Mouse (Mus musculus) CH12F3 (cell line): ENCODE results near the gene BC049715.
"Not testable (repeated sequence)": the region's sequence is repeated elsewhere in the genome, so short reads cannot be mapped to it uniquely, and the experiment has no call there.

ENCODE experiments used
- in situ Hi-C: fragments of 300-500 bp; cut with MboI; formaldehyde crosslinking; loops from 2 replicates; pipeline ENCODE4 v1.14.3; 2020; ENCODE audit warnings: low sequenced_read_pairs

The BC049715 gene

DNA sequence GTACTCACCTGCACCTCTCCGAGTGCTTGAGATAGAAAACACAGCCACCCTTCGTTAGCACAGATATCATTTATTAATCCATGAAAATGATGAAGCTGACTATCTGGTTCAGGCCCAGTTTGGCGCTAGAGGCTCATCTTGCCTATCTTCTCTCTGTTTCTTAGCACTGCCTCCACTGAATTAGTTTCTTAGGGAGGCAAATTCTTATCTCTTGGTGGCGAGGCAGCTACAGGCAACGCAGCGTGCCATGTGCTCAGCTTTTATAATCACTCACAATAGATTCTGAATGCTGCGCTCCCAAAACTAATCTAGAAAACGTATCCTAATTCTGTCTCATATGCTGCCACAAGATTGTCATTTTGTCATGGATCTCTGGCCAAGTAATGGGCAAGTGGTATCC lies 21.0 kb downstream of the BC049715 start:
- in situ Hi-C loops, result no loop called here

- in situ Hi-C loops, result no loop called here
These were observed 21.5 kb downstream of the BC049715 start for GRCm38 (mm10) chr6:136848971-136849370.

DNA sequence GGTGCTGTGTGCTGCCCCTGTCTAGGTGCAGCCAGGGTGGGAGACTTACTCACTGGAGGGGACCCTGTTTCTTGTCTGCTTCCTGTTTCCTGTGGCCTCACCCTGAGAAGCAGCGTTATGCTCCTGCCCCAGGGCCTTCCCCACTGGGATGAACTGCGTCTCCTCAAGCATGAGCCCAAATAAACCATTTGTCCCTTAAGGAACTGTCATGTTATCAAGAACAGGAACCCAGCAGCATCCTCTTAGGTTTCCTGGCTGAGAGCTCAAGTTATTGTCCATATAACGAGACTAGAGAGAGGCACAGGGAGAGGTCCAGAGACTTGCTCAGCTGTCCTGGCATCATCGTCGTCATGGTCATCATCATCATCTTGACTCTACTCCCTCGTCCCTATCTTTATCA lies 22.8 kb downstream of the BC049715 start:
- in situ Hi-C loops, result no loop called here

DNA sequence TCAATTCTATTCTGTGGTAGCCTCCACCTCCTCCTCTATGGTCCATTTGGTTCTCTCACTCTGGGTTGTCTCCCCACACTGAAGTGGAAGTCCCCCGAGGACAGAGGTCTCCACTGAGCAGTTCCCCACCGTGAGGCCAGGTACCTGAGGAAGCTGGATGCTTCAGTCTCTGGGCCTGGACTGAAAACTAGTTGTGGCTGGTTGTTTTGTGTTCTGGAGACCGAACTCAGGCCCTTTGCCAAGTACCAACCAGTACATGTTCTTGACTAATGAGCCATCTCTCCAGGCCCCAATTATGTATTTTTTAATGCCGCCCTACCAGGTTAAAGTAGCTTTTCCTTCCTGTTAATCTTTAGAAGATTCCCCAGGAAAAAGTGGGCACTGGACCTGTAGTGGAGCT lies 24.9 kb downstream of the BC049715 start:
- in situ Hi-C loops, result no loop called here

DNA sequence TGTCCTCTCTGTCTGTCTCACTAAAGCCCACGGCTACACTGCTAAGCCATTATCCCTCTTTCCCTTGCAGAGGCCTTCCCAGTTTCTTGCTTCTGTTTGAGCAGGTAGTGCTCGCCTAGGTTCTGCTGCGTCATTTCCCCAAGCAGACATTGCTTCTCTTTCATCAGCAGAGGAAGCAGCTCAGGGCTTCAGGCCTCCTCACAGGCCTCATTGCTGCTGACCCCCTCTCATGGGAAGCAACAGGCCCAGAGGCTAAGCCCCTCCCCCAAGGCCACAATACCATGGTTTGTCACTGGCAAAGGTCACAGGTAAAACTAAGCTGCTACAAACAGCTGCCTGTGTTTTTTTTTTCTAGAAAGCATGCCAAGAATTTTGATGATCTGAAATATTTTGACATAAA lies 25.3 kb downstream of the BC049715 start:
- in situ Hi-C loops, result no loop called here

- in situ Hi-C loops, result no loop called here
These were observed 26.9 kb downstream of the BC049715 start for GRCm38 (mm10) chr6:136854361-136854781.

- in situ Hi-C loops, result no loop called here
These were observed 27.8 kb downstream of the BC049715 start for GRCm38 (mm10) chr6:136855183-136855582.

DNA sequence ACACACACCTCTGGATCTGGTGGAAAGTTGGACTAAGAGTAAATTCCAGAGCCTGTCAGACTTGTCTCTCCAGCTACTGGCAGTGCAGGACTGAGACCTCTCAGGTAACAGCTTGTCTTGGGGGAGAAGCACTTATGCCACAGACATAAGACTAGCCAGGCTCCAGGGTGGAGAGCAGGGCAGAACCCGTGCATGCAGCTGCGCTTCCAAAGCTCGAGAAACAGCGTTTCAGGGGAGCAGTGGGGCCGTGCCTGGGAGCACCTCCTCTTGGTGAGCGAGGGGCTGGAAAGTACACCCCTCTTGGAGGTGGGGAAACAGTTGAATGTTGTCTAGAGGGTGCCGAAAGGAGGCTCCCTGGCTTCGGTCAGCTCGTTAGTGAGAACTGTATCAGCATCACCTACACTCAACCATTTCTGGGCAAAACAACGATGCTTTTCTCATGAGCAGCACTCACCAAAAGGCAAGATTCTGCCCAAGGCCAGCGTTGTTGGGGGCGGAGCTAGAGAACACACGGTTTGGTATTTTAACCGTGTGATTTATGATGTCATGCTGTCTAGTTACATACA lies 28.7 kb downstream of the BC049715 start:
- in situ Hi-C loops, result no loop called here

DNA sequence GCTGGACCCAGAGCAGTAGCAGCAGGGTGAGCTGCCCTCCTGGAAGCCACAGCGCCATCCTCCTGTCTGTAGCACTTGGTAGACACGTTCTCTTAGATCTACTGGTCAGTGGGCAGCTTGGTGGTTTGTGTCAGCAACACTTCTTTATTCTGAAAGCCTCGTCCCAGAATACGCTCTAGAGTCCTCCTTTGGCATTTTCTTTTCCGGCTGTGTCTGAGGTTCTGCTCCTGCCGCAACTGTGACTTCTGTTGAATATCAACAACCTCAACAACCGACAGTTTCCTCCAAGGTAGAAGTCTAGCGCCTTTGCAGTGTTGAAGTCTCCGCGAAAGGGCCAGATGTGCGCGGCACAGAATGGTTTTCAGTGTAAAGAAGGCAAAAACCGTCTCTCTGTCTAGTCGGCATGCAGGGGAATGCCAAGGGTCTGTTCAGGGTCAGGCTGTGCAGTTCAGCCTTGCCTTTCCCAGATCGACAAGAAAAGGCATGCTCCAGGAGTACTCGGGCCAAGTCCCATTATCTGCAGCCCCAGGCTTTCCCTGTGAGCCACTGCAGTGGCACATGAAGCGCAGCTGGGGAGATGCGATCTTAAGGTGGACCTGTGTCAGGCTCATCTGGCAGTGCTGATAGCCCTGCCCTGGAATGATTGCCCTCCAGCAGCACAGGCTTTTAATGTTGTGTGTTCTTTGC lies 29.9 kb downstream of the BC049715 start, which contains the start of gene Art4:
Art4 (minus strand) TSS at position 548 of the 687 bp plus-strand sequence.
- in situ Hi-C loops, result no loop called here

DNA sequence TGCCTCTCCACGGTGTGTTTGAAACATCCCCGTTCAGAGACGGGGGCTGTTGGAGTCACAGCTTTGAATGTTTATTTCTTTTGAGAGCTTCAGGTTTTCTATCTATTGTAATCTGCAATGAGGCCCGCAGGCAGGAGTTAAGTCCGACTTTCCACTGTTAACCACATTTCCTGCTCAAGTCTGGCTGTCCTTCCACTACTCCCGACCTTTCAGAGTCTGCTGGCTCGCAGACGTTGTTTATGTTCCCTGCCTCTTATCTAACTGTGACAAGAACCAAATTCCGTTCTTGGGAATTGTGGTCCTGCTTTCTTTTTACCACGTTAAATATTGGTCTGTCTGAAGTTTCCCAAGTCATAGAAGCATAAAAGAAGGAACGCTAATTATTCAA lies 30.4 kb downstream of the BC049715 start:
- in situ Hi-C loops, result no loop called here

DNA sequence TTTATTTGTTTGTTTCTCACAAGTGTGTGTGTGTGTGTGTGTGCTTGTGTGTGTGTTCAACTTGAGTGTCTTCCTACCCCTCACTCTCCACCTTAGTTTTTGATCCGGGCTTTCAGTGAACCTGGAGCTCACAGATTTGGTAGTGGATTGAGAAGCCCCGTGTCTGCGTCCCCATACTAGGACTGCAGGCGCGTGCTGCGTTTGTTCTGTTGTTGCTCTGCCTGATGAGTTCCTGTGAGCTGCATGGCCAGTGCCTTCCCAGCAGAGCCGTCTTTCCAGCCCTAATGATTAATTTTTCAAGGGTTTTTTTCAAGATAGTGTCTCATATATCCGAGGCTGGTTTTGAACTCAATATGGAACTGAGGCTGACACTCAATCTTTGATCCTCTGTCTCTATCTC lies 31.0 kb downstream of the BC049715 start:
- in situ Hi-C loops, result no loop called here

- in situ Hi-C loops, result no loop called here
These were observed 33.6 kb downstream of the BC049715 start for GRCm38 (mm10) chr6:136861020-136861419.

DNA sequence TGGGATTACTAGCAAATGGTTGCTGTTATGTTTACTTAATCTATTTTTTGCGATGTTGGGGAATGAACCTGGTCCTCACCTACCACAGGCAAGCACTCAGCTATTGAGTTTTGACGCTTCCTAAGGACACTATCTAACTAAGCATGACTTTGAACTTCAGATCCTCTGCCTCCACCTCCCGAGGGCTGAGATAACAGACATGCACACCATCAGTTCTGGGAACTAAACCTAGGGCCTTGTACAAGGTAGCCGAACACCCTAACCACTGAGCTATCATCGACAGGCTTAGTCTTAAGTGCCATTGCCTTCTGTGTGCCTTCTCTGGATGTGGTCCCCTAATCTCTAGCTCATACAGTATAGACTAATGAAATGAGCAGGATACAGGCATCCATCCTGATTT lies 37.9 kb downstream of the BC049715 start:
- in situ Hi-C loops, result no loop called here

DNA sequence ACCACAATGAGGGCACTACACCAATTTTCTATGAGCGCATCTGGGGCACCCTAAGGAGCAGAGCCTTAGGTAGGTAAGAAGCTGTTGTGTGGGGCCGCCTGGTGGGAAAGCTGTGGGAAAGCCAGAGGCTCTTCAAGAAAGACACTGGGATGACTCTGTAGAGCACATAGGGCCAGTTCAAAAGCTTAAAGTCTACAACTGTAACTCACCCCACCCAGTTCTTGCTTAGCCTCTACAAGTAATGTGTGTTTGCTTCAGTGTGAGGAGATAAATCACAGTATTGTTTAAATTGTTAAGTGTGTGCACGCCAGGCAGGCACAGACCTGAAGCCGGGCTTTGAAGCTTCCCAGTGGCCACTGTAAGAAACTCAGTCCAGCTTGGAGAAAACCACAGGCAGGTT lies 38.7 kb downstream of the BC049715 start:
- in situ Hi-C loops, result no loop called here

DNA sequence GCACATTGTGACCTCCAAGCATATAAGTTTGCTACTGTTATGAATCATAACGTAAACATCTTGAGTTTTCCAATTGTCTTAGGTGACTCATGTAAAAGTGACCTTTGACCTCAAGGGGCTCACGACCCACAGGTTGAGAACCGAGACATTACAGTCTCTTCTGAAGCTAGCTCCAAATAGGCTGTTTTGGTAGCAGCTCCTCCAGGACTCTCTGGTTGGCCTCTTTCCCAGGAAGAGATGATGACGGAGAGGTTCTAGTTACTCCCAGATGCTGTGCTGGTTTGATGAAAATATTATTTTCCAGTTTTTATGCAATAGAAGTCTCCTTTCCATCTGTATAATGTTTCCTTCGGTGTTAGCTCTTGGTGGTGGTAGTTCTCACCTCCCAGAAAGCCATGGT lies 41.5 kb downstream of the BC049715 start:
- in situ Hi-C loops, result no loop called here

- in situ Hi-C loops, result no loop called here
These were observed 47.2 kb downstream of the BC049715 start for GRCm38 (mm10) chr6:136874599-136874998.

DNA sequence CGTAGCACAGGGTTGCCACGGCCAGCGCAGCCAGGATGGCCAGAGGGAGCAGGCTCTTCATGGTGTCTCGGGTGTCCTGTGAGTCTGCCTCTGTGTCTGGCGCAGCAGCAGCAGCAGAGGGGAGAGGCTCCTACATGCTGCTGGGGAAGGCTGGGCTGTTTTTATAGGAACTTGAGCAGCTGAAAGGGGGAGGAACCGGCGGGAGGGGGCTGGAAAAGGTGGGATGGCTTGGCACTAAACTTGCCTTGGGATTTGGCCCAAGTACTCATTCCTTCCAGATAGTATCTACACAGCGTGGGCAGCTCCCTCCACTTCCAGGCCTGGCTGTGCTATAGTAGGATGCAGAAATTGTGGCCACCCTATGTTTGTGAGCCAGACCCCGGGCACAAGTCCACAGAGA lies 48.2 kb downstream of the BC049715 start, which contains the start of gene Mgp:
Mgp (minus strand) TSS at position 154 of the 400 bp plus-strand sequence.
- in situ Hi-C loops, result no loop called here

DNA sequence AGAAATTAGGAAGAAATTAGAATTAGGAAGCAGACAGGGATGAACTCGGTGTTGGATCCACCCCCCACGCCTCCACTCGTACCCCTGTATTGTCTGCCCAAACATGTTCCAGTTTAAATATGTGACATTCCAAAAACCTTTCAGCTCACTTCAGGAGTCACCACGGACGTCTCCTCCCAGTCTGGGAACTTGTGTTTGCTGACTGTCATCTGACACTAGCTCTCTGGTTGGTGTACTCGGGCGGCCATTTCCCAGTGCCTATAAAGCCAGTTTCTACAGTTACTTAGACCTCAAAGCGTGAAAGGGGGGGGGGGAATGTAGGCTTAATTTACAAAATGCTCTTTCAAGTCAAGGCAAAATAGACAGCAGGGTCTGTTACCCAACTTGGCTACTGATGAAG lies 54.3 kb downstream of the BC049715 start:
- in situ Hi-C loops, result no loop called here

DNA sequence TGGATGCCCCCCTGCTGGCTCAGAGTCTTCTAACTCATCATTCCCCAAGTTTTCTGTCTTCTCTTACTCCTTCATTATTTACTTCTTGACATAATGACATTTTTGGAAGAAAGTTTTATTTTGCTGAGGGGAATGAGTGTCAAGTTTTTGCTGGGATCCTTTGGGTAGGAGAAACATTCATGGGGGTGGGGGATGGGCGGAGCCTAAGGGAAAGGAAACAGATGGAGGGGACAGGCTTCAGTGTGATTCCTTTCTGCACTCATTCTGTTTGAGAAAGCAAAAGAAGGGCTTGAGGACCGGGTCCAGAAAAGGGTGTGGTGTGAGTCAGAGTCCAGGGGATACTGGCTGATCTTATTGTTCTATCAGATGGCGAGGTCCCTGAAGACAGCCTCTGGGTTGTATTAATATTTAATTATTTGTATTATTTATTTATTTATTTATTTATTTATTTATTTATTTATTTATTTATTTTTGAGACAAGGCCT lies 56.0 kb downstream of the BC049715 start:
- in situ Hi-C loops, result no loop called here

DNA sequence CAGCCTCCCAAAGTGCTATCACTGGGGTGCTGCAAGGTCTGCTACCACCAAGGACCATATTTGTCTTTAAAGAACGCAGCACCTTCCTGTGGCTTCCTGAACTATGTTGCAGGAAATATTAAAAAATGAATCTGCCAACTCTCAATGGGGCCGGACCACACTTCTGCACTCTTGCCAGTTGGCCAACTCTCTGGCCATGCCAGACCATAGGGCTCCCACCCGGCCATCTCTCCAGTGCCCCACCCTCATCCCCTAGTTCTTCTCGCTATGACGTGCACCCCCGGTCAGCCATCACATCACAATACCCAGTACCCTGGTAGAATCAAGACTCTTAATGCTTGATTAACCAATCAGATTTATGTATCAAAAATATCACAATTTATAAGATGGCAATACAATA lies 56.5 kb downstream of the BC049715 start:
- in situ Hi-C loops, result no loop called here

DNA sequence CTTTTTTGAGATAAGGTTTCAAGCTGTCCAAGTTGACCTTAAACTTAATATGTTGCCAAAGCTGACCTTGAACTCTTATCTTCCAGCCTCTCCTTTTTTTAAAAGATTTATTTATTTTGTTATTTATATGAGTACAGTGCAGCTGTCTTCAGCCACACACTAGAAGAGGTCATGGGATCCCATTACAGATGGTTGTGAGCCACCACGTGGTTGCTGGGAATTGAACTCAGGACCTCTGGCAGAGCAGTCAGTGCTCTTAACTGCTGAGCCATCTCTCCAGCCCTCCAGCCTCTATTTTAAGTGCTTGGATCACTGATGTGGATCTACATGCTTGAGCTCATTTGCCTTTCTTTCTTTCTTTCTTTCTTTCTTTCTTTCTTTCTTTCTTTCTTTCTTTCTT lies 57.3 kb downstream of the BC049715 start:
- in situ Hi-C loops, result not testable (repeated sequence)

DNA sequence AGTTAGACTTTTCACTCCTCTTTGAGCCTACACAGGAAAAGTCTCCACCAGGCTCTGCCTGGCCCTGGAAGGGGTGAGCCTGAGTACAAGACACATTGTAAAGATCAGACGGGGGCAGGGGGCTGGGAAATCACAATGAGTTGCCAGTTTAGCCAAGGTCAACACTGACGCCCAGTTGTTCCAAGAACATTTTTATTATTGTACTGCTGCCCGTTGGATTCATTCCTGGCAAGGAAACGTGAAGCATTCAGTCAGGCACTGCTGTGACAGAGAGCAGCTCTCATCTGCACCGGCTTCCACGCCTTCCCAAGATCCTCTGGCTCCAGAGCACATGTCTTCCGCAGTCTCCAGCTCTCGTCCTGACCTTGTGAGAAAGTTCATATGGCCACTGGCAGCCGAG lies 60.4 kb downstream of the BC049715 start:
- in situ Hi-C loops, result no loop called here

- in situ Hi-C loops, result no loop called here
These were observed 61.6 kb downstream of the BC049715 start for GRCm38 (mm10) chr6:136889067-136889466.
